Mouse (Mus musculus) ES-Bruce4 (cell line): Measurements from ENCODE around the gene Adipor1.

Experiments
- CTCF ChIP-seq: IDR thresholded peaks from one replicate; pipeline ENCODE4 v1.8.1; 2011; ENCODE audit warnings: low read depth, low read length
- EP300 ChIP-seq: IDR thresholded peaks from 2 replicates; pipeline ENCODE4 v1.6.1; 2011; ENCODE audit warnings: low read depth, low read length; ENCODE audit not compliant: insufficient read depth

- TF ChIP-seq CTCF (no peak), EP300 (no peak)
These were observed 7.1 kb upstream of the Adipor1 start for GRCm38 (mm10) chr1:134408080-134408479.
